Mouse (Mus musculus) spleen, embryonic (tissue): ENCODE results near the gene Foxl1.

Source experiments
- CTCF ChIA-PET: fragments of 350-600 bp; sonication (Branson Sonifier 250); formaldehyde crosslinking; loops from one replicate; lab custom pipeline; 2022; lab: Charles Lee

Gene Foxl1

DNA sequence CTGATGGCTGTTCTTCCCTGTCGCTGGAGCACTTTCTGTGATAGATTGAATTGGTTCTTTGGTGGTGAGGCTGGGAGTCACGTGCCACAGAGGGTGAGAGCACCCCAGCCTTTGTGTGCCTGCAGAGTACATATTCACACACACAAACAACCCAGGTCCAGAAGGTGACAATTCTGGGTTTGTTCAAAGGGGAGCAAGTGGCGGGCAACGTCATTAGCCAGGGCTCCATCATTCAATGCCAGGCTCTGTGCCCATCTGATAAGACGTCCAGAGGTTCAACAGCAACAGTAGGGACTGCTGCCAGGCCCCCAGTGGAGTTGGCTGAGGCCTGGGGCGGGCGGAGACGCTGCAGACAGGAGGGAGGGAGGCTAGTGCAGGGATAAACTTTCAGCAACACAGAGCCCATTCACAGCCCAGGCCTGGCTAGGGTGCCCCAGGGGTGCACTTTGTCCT, 36.3 kb downstream of the Foxl1 start:
- CTCF ChIA-PET = no interaction called here

DNA sequence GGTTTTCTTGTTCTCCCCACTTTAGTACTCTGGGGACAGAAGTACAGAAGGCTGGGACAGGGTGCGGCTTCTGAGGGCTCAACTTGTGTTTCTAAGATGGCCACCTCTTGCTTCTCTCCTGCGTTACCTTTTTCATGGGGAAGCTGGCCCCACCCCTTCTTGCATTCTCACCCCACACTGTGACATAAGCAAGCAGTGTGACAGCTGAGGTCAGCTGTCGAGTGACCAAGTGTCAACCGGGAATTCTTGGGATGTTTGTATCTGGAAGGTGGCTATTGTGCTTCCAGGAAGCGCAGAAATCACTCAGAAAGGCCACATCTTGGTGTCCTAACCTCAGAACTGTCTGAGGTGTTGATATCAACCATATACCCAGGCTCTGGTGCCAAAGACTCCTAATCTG, 40.3 kb downstream of the Foxl1 start:
- CTCF ChIA-PET = no interaction called here

DNA sequence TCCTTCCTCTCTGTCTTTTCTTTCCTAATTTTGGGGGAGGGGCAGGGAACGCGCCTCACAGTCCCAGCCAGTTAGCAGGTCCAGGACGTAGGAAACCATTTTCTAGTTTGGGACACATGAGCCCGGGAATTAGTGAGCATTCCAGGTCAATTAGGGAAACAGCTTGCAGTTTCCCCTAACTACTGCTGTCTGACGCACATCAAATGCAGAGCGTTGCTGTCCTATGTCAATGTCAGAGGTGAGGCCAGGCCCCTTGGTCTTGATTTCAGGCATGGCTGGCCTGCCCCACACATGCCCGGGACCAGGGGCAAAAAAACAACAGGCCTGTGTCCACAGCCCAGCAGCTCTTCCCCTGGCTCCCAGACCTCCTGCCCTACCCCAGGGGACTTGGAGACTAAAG, 42.4 kb downstream of the Foxl1 start:
- CTCF ChIA-PET = no interaction called here

DNA sequence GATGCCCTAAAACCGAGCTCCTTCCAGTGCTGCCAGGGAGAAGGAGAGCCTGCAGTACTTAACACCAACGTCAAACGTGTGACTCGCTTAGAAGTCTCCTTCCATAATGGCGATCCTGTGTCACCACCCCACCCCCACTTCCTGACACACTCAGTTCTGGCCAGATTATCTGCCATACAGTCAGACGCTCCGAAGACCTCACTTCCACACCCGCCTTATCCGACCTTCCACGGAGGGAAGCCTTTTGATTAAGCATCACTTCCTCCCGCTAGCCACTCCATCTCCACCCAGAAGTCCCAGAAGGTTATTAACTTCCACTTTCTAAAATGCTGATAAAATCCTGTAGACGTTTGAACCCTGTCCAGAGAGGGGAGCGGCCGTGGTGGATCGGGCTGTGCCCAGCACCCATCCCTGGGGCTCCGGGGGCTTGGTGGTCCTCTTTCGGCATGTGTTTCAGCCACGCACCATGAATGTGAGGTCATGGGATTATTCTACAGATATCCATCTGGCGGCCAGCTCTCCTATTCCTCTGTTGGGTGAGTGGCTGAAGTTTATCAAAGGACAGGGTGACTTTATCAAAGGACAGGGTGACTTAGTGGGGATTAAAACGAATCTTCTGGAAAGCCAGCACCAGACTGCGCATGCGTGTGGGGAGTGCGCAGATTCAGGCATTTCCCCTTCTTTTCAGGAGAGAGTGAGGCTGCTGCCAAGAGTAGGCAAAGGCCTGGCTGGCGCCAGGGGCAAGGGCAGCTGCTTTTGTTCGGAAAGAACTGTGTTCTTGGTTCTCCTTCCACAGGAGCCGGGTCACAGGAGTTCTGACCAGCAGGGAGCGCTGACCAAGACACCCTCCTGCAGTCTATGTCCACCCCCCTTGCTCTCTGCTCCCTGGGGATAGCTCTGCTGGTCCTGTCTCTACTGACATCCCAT, 43.1 kb downstream of the Foxl1 start:
- CTCF ChIA-PET = no interaction called here

DNA sequence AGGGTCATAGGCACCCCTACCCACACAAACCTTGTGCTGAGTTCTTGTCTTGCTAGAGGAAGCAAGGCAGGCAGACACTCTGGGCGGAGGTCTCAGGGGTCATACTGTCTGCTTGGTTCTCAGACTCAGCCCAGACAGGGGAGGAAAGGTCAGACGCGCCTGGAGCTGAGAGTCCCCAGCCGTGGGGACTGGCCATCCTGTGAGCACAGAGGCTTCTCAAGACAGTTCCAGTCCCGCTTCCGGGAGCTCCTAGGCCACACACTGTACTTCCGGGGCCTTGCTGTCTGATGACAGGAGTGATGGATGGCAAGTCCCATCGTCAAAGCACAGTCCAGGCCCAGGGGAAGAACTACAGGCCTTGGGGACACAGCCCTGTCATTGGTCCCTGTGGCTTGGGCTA, 44.8 kb downstream of the Foxl1 start:
- CTCF ChIA-PET = no interaction called here

DNA sequence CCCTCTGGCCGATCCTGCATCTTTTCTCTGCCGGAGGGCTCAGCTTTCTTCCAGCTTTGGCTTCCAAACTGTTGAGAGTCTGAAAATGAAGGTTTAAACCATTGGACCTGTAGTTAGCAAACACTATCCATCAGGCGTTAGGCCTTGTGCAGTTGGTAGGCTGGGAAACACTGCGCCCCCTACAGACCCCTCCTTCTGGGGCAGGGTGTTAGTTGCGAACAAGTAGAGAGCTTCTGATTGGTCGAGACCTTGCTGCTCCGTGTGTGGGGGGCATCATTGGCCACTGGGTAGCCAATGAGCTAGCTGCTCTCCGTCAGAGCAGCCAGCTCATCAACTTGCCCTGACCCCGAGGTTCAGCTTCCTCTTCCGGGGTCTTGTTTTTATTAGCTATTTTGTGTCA, 46.4 kb downstream of the Foxl1 start:
- CTCF ChIA-PET = interaction anchor here (0.6 kb wide), 1 partner anchor 1698 kb away, joined by 4 read pairs; no protein-coding TSS in a partner anchor

DNA sequence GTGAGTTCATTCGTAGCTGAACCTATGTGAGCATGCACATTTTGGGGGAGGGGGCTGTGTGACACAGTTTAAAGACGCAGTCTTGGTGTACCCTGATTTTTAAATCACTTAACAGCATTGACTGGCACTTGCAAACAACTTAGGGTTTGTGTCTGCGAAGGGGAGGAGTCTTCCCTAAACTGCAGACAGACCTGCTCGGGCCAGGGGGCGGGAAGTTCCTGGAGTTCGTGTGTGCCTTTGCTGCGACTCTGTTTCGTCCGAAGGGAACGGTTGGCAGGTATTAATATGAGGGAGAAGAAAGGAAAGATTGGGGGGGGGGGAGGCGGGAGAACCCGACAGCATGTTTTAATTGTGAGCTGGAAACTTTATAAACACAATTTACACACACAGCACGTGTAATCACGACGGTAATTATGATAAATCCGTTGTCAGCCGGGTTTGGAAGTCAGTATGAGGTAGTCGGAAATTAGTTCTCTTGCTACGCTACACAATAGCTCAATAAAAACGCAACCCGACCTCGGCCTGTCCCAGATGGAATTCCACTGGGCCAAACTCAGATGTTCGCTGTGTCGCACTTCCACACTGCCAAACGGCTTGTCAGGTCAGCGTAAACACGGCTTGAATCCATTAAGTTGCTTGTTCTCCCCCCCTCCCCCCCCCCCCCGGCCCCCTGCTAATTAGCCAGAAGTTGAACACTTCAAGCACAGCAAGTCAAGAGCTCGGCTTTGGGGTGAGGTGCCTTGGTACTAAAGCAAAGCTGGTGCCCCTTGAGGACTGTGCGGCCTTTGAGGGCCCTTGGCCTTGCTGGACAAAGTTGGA, 47.2 kb downstream of the Foxl1 start:
- CTCF ChIA-PET = interaction anchor here (0.6 kb wide), 2 partner anchors 25 to 1697 kb away, joined by 3 to 4 read pairs; no protein-coding TSS in a partner anchor

DNA sequence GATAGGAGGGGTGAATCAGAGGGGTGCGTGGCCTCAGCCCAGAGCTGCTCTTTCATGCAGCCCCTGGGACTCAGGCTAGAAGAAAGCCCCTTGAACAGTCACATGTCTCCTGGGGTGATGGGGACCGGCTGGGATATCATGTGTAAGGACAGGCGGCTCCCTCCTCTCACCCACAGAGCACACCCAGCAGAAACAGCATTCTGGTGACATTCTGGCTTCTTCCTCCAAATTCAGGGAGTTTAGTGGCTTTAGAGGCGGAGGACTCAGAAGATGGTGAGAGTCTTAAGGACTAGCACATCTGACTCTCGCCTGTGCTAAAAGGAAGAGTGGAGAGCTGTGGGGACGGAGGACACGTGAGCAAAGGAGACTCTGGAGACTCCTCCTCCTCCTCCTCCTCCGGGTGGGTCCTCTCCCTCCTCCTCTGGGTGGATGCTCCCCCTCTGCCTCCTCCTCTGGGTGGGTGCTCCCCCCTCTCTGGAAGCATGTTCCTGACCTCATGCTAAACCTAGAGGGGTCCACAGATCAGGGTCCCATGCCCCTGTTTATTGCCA, 47.9 kb downstream of the Foxl1 start:
- CTCF ChIA-PET = interaction anchor here (0.6 kb wide), 1 partner anchor 24 kb away, joined by 3 read pairs; no protein-coding TSS in a partner anchor

DNA sequence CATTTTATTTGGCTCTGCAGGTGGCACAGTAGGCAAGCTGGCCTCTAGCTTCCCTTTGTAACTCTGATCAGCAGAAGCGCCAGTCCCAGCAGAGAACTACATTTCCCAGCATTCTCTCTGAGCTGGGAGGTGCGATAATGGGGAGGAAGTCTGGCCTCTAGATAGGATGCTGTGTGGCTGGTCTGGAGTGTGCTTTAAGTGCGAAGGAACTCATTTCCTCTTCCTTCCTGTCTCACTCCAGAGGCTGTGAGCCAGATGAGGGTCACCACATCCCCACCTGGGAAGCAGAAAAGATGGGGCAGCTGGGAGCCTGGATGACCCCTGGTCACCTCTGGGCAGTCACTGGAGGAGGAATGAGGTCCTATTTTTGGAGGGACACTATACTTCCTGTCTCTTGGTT, 48.6 kb downstream of the Foxl1 start:
- CTCF ChIA-PET = no interaction called here
